Mouse (Mus musculus) liver, adult 2 months (tissue): Measurements from ENCODE around the gene Ptpn14.

ENCODE experiments used
- CTCF ChIP-seq: fragments of 200-500 bp; IDR thresholded peaks from 2 replicates; pipeline ENCODE4 v1.5.1; 2011; ENCODE audit warnings: low read depth, low read length, control low read depth
- POLR2A ChIP-seq: fragments of 200-500 bp; IDR thresholded peaks from 2 replicates; pipeline ENCODE4 v1.6.1; 2011; ENCODE audit warnings: low read length, control low read depth; ENCODE audit not compliant: insufficient read depth; ENCODE audit errors: extremely low read depth

- TF ChIP-seq POLR2A (no peak), CTCF (no peak)
Measured at GRCm38 (mm10) chr1:189800211-189800961, 72.3 kb downstream of the Ptpn14 start.
